Mouse (Mus musculus): Measurements from ENCODE around the gene Mast4.

- TF ChIP-seq CTCF (IDR thresholded peaks at IDR 0.05) = no peak
- TF ChIP-seq POLR2A (IDR thresholded peaks at IDR 0.05; ENCODE audit: insufficient read depth, low read depth, low read length) = no peak
These were observed 588.5 kb downstream of the Mast4 start for GRCm38 (mm10) chr13:102745626-102746342.

All from heart, adult 2 months (tissue).